Mouse (Mus musculus) myocyte (in vitro differentiated cells): ENCODE measurements around the gene Mast4.

ENCODE experiments used
- MAX ChIP-seq: IDR thresholded peaks from one replicate; pipeline ENCODE4 v1.6.1; 2011; ENCODE audit warnings: low read depth, mild to moderate bottlenecking, control low read depth
- MYOD1 ChIP-seq, 3 experiments: IDR thresholded peaks; one replicate each; pipeline ENCODE4 v1.6.1; 2011; ENCODE audit warnings: control low read depth in 2 of 3, low read depth in 2 of 3, mild to moderate bottlenecking in 2 of 3, moderate library complexity in 1 of 3; ENCODE audit not compliant: insufficient read length in 2 of 3, control insufficient read depth in 1 of 3
- POLR2A ChIP-seq: IDR thresholded peaks from one replicate; pipeline ENCODE4 v1.6.1; 2011; ENCODE audit warnings: low read depth, mild to moderate bottlenecking, control low read depth, moderate library complexity; ENCODE audit not compliant: insufficient read length
- POLR2AphosphoS2 ChIP-seq: IDR thresholded peaks from one replicate; pipeline ENCODE4 v1.6.1; 2011; ENCODE audit warnings: low read depth, control low read depth; ENCODE audit not compliant: insufficient read length
- REST ChIP-seq: IDR thresholded peaks from one replicate; pipeline ENCODE4 v1.6.1; 2011; ENCODE audit warnings: mild to moderate bottlenecking, control low read depth, moderate library complexity; ENCODE audit not compliant: insufficient read depth, insufficient read length
- TCF12 ChIP-seq: IDR thresholded peaks from one replicate; pipeline ENCODE4 v1.6.1; 2011; ENCODE audit warnings: mild to moderate bottlenecking, control low read depth; ENCODE audit not compliant: poor library complexity, insufficient read depth, severe bottlenecking
- USF1 ChIP-seq: IDR thresholded peaks from one replicate; pipeline ENCODE4 v1.6.1; 2011; ENCODE audit warnings: low read depth, mild to moderate bottlenecking, control low read depth, moderate library complexity

- TF ChIP-seq TCF12, result no peak
- TF ChIP-seq REST, result no peak
- TF ChIP-seq MYOD1 (IDR thresholded peaks at IDR 0.05; ENCODE audit: control insufficient read depth in 1 of 3, insufficient read length in 2 of 3, low read depth in 2 of 3), result no peak
- no peak for TF ChIP-seq MAX
- no peak for TF ChIP-seq POLR2AphosphoS2
- TF ChIP-seq POLR2A, result no peak
- TF ChIP-seq USF1, result no peak
These were observed 79.4 kb downstream of the Mast4 start for GRCm38 (mm10) chr13:103254861-103255260.
